Mouse (Mus musculus) olfactory bulb, adult 2 months (tissue): ENCODE data around the gene Abcc3. TPM values are rescaled to one million over a fixed set of nuclear protein-coding genes. Genes with fewer than 3 reads are reported as not detected.

ENCODE experiments used
- H3K27ac ChIP-seq: fragments of 200-500 bp; 2 replicates; pipeline ENCODE4 v1.5.1; 2012; ENCODE audit warnings: low read depth, low read length; ENCODE audit not compliant: insufficient read depth
- H3K4me1 ChIP-seq: fragments of 200-500 bp; 2 replicates; pipeline ENCODE4 v1.6.1; 2012; ENCODE audit warnings: low read length; ENCODE audit not compliant: control insufficient read depth, insufficient read depth
- H3K4me3 ChIP-seq: fragments of 200-500 bp; 2 replicates; pipeline ENCODE4 v1.5.1; 2012; ENCODE audit warnings: mild to moderate bottlenecking, low read depth, low read length, moderate library complexity; ENCODE audit not compliant: insufficient read depth
- CTCF ChIP-seq: fragments of 200-500 bp; IDR thresholded peaks from 2 replicates; pipeline ENCODE4 v1.5.1; 2012; ENCODE audit warnings: low read depth, mild to moderate bottlenecking, low read length, moderate library complexity; ENCODE audit not compliant: insufficient read depth
- POLR2A ChIP-seq: fragments of 200-500 bp; IDR thresholded peaks from 2 replicates; pipeline ENCODE4 v1.6.1; 2012; ENCODE audit warnings: mild to moderate bottlenecking, low read depth, low read length, moderate library complexity; ENCODE audit not compliant: insufficient read depth
- WGBS: fragments of 180-500 bp; shearing (Covaris S2); methylation state at CpG from one replicate; pipeline ENCODE4 v1.1.7; 2018; 5-methylcytosine and 5-hydroxymethylcytosine counted together
- polyA plus RNA-seq: library from polyadenylated mRNA; stranded (reverse); fragments of >200 nt; gene quantifications from 2 replicates; pipeline ENCODE4 v1.2.4, GENCODE M21; 2012; ENCODE audit warnings: low replicate concordance; ENCODE audit not compliant: missing spikeins, insufficient read depth, insufficient read length

The Abcc3 gene
- polyA plus RNA-seq, 1 experiment, result not detected

DNA sequence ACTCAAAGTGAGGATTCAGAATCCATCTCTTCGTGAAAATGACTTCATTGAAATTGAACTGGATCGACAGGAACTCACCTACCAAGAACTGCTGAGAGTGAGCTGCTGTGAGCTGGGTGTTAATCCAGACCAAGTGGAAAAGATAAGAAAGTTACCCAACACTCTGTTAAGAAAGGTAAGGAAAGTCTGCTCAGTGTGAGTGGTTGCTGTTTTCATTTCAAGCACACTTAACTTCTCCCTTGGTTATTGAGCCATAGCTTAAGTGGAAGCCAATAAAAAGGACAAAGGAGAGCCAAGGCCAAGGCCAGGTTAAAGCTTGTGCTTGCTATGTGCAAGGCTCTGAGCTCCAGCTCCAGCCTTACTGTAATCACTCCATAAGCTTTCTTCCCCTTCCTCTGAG is 54.5 kb downstream of the Abcc3 start:
- 87% methylated on average over 2 of the region's 2 CpGs for WGBS
- no peak for TF ChIP-seq POLR2A
- TF ChIP-seq CTCF, result no peak
- Histone ChIP-seq H3K27ac (no peak overlapping the region), H3K4me3 (no peak overlapping the region), H3K4me1 (peaks cover 12% of the 10 kb centered on the region)

DNA sequence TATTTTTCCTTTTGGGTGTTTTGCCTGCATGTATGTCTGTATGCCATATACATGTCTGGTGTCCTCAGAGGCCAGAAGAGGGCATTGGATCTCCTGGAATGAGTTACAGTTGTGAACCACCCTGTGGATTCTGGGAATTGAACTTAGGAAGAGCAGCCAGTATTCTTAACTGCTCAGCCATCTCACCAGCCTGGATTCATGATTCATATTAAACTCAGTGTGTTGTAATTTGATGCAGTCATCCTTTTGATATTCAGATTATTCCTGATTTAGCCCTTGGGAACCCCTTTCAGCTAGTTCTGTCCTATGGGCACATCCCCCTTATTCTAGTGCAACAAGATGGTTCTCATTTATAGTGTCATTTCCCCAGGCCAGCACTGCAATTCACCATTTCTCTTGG is 56.2 kb downstream of the Abcc3 start:
- H3K4me3 ChIP-seq, result no peak overlapping the region
- TF ChIP-seq CTCF (no peak), POLR2A (no peak)
- no peak overlapping the region for H3K27ac ChIP-seq
- H3K4me1 ChIP-seq, result peaks cover 2% of the 10 kb centered on the region; the same call in 1 of the 2 replicates

DNA sequence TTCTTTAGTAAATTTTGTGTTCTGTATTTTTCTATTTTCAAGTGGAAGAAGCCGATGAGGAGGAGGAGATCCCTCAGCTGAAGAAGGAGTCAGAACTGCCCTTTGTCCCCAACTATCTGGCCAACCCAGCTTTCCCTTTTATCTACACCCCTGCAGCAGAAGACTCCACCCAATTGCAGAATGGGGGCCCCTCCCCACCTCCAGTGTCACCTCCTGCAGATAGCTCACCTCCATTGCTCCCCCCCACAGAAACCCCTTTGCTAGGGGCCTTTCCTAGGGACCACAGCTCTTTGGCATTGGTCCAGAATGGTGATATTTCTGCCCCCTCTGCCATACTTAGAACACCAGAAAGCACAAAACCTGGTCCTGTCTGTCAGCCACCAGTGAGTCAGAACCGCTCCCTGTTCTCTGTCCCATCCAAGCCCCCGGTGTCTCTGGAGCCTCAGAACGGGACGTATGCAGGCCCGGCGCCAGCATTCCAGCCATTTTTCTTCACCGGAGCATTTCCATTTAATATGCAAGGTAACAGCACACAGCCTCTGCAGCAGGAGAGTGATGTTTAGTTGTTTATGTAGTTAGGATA is 58.3 kb downstream of the Abcc3 start:
- Histone ChIP-seq H3K27ac (no peak overlapping the region), H3K4me1 (peaks cover 2% of the 10 kb centered on the region; the same call in 1 of the 2 replicates), H3K4me3 (no peak overlapping the region)
- WGBS, result 78% methylated on average over 8 of the region's 8 CpGs
- TF ChIP-seq POLR2A, result no peak
- TF ChIP-seq CTCF, result no peak

DNA sequence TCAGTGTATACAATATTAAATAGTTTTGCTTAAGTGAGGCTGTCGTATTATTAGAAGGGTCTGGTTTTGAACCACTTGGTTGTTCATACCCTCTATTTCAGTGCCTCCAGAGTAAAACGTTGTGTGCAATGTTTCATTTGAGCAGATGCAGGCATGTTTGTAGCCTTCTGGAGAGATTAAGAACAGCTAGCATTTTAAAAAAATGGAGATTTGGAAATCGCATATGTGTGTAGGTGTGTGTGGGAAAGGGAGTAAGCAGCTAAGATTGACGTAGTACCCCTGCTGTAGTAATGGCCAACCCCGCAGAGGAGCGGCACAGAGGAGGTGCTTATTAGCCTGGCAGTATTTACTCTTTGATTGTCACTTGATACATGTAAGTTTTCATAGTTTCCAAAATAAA is 60.1 kb downstream of the Abcc3 start:
- Histone ChIP-seq H3K4me1 (peaks cover 2% of the 10 kb centered on the region; the same call in 1 of the 2 replicates), H3K4me3 (no peak overlapping the region), H3K27ac (no peak overlapping the region)
- TF ChIP-seq CTCF (no peak), POLR2A (no peak)
- WGBS, result 54% methylated on average over 6 of the region's 6 CpGs

DNA sequence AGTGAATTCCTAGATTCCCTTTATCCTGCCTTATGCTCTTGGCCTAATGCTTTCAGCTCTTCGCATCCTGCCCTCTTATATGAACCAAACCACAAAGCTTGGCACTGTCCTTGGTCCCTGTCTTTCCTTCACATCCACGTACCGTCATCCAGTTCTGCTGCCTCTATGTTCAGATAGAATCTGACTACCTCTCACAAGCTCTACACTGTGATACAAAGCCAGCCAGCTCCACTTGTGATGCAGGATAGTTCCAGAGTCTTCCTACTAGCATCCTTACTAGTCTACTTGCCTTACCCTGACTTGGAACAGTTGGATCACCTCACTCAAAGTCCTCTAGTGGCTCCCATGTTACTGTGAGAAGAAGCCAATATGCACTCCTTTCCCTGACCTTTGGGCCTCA is 62.6 kb downstream of the Abcc3 start:
- Histone ChIP-seq H3K4me3 (no peak overlapping the region), H3K4me1 (peaks cover 7% of the 10 kb centered on the region; the same call in 1 of the 2 replicates), H3K27ac (no peak overlapping the region)
- 65% methylated on average over 3 of the region's 3 CpGs for WGBS
- no peak for TF ChIP-seq CTCF
- TF ChIP-seq POLR2A, result no peak

DNA sequence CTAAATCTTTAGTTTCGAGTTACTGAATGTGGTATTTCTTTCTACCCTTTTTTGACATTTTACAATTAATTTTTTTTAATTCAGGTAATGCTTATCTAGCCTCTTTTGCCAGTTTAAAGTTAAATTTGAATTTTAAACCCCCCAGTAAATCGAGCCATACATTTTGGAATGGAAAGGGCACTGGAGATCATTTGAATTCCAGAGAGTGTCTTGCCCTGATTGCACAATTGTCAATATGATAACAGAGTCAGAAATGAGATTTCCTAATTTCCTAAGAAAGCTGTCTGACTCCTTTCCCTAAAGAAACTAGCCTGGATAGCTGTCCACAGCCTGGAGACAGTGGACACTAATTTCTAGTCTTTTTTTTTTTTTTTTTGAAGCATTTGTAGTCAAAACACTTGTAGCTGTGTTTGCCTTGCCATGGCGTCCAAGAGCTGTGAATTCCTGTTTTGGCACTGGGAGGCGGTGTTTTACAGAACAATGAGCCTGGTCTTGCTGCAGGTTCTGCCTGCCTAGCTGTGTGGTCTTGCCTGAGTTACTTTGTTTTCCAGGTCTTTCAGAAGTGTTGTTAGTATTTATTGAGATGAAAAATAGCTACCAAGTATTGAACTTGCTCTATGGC is 63.4 kb downstream of the Abcc3 start:
- WGBS, result 14% methylated on average over 4 of the region's 4 CpGs
- Histone ChIP-seq H3K4me1 (peaks cover 7% of the 10 kb centered on the region; the same call in 1 of the 2 replicates), H3K4me3 (no peak overlapping the region), H3K27ac (no peak overlapping the region)
- TF ChIP-seq POLR2A (no peak), CTCF (no peak)

DNA sequence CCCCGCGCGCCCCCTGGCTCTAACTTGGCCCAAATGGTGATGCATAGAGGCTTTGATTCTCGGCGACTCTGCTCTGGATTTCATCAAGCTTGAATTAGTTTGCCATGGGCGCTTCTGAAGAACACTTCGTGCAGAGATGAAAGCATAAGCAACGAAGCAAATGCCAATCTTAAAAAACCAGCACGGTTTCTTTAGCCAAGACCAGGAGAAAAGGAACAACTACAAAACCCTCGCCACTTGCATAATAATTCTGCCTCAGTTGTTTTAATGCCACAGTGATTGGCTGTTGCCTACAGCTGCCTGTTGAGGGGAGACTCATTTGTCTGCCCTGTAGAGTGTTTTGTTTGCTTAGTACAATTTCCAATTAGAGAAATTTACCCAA is 64.2 kb downstream of the Abcc3 start:
- peaks cover 7% of the 10 kb centered on the region; the same call in 1 of the 2 replicates for H3K4me1 ChIP-seq
- TF ChIP-seq POLR2A, result no peak
- TF ChIP-seq CTCF, result no peak
- WGBS, result 0% methylated on average over 10 of the region's 10 CpGs
- H3K27ac ChIP-seq, result peak overlapping the region; percentile 99; the same call in 1 of the 2 replicates
- peak overlapping the region; percentile 93 for H3K4me3 ChIP-seq

DNA sequence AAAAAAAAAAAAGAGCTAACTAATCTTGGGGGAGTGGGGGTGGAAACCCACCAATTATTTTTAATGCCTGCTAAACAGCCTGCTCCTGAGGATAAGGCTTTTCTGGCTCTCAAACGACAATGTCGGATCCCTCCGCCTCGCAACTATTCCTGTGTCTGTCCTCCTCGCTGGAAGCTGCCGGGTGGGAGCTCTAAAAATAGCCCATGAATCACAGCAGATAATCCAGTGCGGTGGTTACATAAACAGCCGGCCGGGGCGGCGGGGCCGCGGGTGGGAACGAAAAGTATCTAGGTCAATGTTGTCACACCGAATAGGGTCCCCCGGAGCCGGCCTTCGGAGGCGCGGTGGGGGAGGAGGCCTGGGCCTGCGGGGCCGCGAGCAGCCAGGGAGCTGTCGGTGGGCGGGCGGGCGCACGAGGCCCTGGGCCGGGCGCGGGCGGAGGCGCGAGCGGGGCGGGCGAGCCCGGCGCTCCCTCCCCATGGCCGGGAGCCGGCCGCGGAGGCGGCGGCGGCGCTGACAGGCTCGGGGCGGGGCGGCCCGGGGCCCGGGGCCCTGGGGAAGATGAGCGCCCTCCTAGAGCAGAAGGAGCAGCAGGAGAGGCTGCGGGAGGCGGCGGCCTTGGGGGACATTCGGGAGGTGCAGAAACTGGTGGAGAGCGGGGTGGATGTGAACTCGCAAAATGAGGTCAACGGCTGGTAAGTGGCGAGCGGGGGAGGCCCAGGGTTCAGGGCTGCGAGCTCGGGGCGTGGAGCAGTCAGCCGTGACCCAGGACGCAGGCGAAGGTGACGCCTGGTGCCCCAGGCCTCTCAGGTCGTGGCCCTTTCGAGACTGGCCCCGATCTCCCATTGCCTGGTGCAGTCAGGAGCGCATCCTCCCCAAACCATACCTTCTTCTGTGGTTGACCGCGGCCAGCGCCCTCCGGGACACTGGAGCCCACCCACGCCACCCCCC is 64.8 kb downstream of the Abcc3 start, which contains the start of gene Ankrd40:
Ankrd40 (plus strand) TSS at position 309 of the 951 bp plus-strand sequence.
- TF ChIP-seq POLR2A (peak; percentile 72), CTCF (no peak)
- Histone ChIP-seq H3K27ac (peak within 1 kb of the TSS; percentile 99), H3K4me3 (peak within 1 kb of the TSS; percentile 93), H3K4me1 (peaks cover 7% of the 10 kb centered on the region; the same call in 1 of the 2 replicates)
- under 1% methylated on average over 78 of the region's 78 CpGs for WGBS

DNA sequence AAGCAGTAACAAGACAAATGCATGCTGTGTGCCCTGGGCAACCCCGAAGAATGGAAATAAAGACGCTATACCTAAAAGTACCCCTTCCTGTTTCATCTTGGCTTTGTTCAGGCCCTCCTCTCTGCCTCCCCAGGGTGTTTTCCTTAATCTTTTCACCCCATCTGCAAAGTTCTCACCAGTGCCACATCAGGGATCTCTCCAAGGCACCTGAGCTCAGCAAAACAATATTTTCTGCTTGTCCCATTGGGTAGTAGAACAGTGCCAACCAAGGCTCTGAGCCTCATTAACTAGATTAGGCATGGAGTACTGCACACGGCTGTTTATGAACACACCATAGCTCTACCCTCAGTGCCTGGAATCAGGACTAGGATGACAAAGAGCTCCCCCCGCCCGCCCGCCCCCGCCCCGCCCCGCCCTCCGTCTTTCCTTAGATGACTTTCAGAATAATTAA is 65.8 kb downstream of the Abcc3 start:
- peak overlapping the region; percentile 94 for H3K27ac ChIP-seq
- H3K4me1 ChIP-seq, result peaks cover 7% of the 10 kb centered on the region; the same call in 1 of the 2 replicates
- no peak overlapping the region for H3K4me3 ChIP-seq
- TF ChIP-seq POLR2A (no peak), CTCF (no peak)
- under 1% methylated on average over 10 of the region's 10 CpGs for WGBS
